ENCODE assay signal across 15 mouse cellular contexts in the genomic region with DNA sequence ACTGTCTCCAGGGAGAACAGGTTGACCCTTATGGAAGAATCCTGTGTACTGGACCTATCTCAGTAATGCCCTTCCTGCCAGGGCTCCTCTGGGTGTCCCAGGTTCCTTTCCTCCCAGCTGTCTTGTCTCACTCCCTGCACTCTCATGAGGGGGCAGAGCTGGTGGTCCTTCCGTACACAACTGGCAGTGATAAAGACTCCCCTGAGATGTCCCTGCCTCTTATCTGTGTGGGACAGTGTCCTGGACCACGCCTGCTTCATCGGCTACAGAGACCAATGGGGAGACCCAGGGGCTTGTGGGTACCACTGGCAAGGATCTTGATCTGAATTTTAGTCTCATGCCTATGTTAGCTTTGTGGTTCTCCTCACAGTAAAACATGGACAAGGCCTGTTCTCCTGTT. TPM values are rescaled to one million over a fixed set of nuclear protein-coding genes. Genes with fewer than 3 reads are reported as not detected.
DNase-seq lines count a peak whose midpoint lies in the region; ATAC-seq and TF ChIP-seq lines count a peak whose summit lies in the region.
"Had no signal": no experiment of that assay in that cellular context is flagged by ENCODE, and none has a peak within 500 bp of the region (broad histone marks: within the 10 kb centered on the region; RNA-seq: fewer than 3 reads in every experiment).

No protein-coding gene starts in this region.

- H3K9ac ChIP-seq in midbrain, embryonic 13.5 days (replicated peaks): no peak overlapping the region
- no peak overlapping the region for H3K9ac ChIP-seq in midbrain, embryonic 14.5 days (replicated peaks; ENCODE audit: low read length)
- H3K9ac ChIP-seq in liver, embryonic 12.5 days: peak overlapping the region; percentile 60
- H3K9ac ChIP-seq: neural tube, embryonic 13.5 days had no signal

- intact Hi-C loops in gastrocnemius, adult 2 months (cut with DNase I): loop anchor here (5.0 kb wide), 1 partner anchor 34 kb away; no protein-coding TSS in a partner anchor
- intact Hi-C loops in gastrocnemius, postnatal 14 days (cut with DNase I; ENCODE audit: low total_unique reads): no loop called here

- H3K4me3 ChIP-seq in gastrocnemius, adult 2 months: no peak overlapping the region
- no peak overlapping the region for H3K4me3 ChIP-seq in midbrain, embryonic 13.5 days (replicated peaks)
- H3K4me3 ChIP-seq in midbrain, embryonic 14.5 days (replicated peaks; ENCODE audit: low read depth, low read length): no peak overlapping the region
- peak overlapping the region; percentile 40 for H3K4me3 ChIP-seq in liver, embryonic 12.5 days
- H3K4me3 ChIP-seq in kidney, adult 2 months (ENCODE audit: insufficient read depth, low read depth, low read length): no peak overlapping the region
- H3K4me3 ChIP-seq: neural tube, embryonic 13.5 days had no signal

- no peaks in the 10 kb centered on the region for H3K27me3 ChIP-seq in midbrain, embryonic 13.5 days
- no peaks in the 10 kb centered on the region for H3K27me3 ChIP-seq in midbrain, embryonic 14.5 days (ENCODE audit: control insufficient read depth, insufficient read depth, low read length)
- no peaks in the 10 kb centered on the region for H3K27me3 ChIP-seq in liver, embryonic 12.5 days (replicated peaks)
- no peaks in the 10 kb centered on the region for H3K27me3 ChIP-seq in kidney, adult 2 months (replicated peaks; ENCODE audit: control insufficient read depth, insufficient read depth, low read length)
- H3K27me3 ChIP-seq: neural tube, embryonic 13.5 days had no signal

- peak overlapping the region; percentile 89 for H3K27ac ChIP-seq in gastrocnemius, adult 2 months
- peak overlapping the region; percentile 21; the same call in 1 of the 2 replicates for H3K27ac ChIP-seq in midbrain, embryonic 13.5 days
- H3K27ac ChIP-seq in midbrain, embryonic 14.5 days (replicated peaks; ENCODE audit: low read depth, low read length): no peak overlapping the region
- H3K27ac ChIP-seq in liver, embryonic 12.5 days: peak overlapping the region; percentile 85
- H3K27ac ChIP-seq in kidney, adult 2 months (ENCODE audit: insufficient read depth, low read depth, low read length): no peak overlapping the region
- H3K27ac ChIP-seq: neural tube, embryonic 13.5 days had no signal

- no peak for ATAC-seq in midbrain, embryonic 13.5 days
- no peak for ATAC-seq in midbrain, embryonic 14.5 days (ENCODE audit: low FRiP score, low TSS enrichment)
- ATAC-seq in liver, embryonic 12.5 days: peak; percentile 95

- H3K4me1 ChIP-seq in midbrain, embryonic 13.5 days (replicated peaks): peaks cover 92% of the 10 kb centered on the region
- H3K4me1 ChIP-seq in midbrain, embryonic 14.5 days (ENCODE audit: control insufficient read depth, insufficient read depth, low read length): peaks cover 27% of the 10 kb centered on the region
- peaks cover 88% of the 10 kb centered on the region for H3K4me1 ChIP-seq in liver, embryonic 12.5 days
- H3K4me1 ChIP-seq in kidney, adult 2 months (ENCODE audit: control insufficient read depth, insufficient read depth, low read length): no peaks in the 10 kb centered on the region

- TF ChIP-seq POLR2A in kidney, adult 2 months (IDR thresholded peaks at IDR 0.05; ENCODE audit: low read depth, low read length): no peak

- peaks cover 90% of the 10 kb centered on the region for H3K36me3 ChIP-seq in midbrain, embryonic 13.5 days
- peaks cover 89% of the 10 kb centered on the region for H3K36me3 ChIP-seq in midbrain, embryonic 14.5 days (ENCODE audit: control insufficient read depth, insufficient read depth, low read length)
- peaks cover 100% of the 10 kb centered on the region for H3K36me3 ChIP-seq in liver, embryonic 12.5 days
- no peaks in the 10 kb centered on the region for H3K36me3 ChIP-seq in kidney, adult 2 months (ENCODE audit: control insufficient read depth, insufficient read depth, low read length)

- WGBS in midbrain, embryonic 13.5 days: 69% methylated on average over 3 of the region's 3 CpGs
- WGBS in midbrain, embryonic 14.5 days: 63% methylated on average over 3 of the region's 3 CpGs
- WGBS in liver, embryonic 12.5 days (ENCODE audit: insufficient replicate concordance): 18% methylated on average over 3 of the region's 3 CpGs
- 92% methylated on average over 3 of the region's 3 CpGs for WGBS in kidney, adult 2 months

- no peaks in the 10 kb centered on the region for H3K9me3 ChIP-seq in midbrain, embryonic 13.5 days
- H3K9me3 ChIP-seq in midbrain, embryonic 14.5 days (ENCODE audit: control insufficient read depth, low read length): no peaks in the 10 kb centered on the region
- H3K9me3 ChIP-seq in liver, embryonic 12.5 days (replicated peaks): no peaks in the 10 kb centered on the region
- H3K9me3 ChIP-seq: neural tube, embryonic 13.5 days had no signal

- H3K4me2 ChIP-seq in midbrain, embryonic 13.5 days (replicated peaks): no peak overlapping the region
- H3K4me2 ChIP-seq in midbrain, embryonic 14.5 days (ENCODE audit: low read length): no peak overlapping the region
- H3K4me2 ChIP-seq in liver, embryonic 12.5 days: peak overlapping the region; percentile 66
- H3K4me2 ChIP-seq: neural tube, embryonic 13.5 days had no signal

- DNase-seq in gastrocnemius, adult 2 months: no peak
- DNase-seq in gastrocnemius, postnatal 14 days: no peak
- DNase-seq in midbrain, embryonic 14.5 days: no peak
- DNase-seq in yolk sac, embryonic 10.5 days (ENCODE audit: low spot score): peak; percentile 44
- DNase-seq in kidney, adult 2 months: no peak
- DNase-seq in urinary bladder, postnatal 4 days (ENCODE audit: low spot score in 2 of 2): no peak
- DNase-seq: adrenal gland, postnatal 36 days; cerebellum, adult 18-20 months; kidney, adult 11 months; lung, adult 18-20 months; right cerebral cortex, adult 18-20 months; thymus, postnatal 4 days had no signal

- TF ChIP-seq CTCF in gastrocnemius, adult 2 months (IDR thresholded peaks at IDR 0.05): no peak
- TF ChIP-seq CTCF in kidney, adult 2 months (conservative IDR thresholded peaks at IDR 0.05; ENCODE audit: insufficient read depth, insufficient read length, low read depth, low read length): no peak

RNA-seq across cellular contexts. Expression of a gene that starts 12.4 kb away (rescaled TPM):
- 10 to 100 TPM; 23.7 to 30.0 TPM for total RNA-seq in gastrocnemius, adult 2 months (2021)
- total RNA-seq in gastrocnemius, postnatal 14 days (2021): 10 to 100 TPM; 23.4 to 27.9 TPM
- 192 and 229 TPM in 2 replicates for polyA plus RNA-seq in midbrain, embryonic 13.5 days (2015; fragmentation: Nextera tagmentation; extraction: Ambion mirVana)
- polyA plus RNA-seq in midbrain, embryonic 14.5 days (2014; fragmentation: Nextera tagmentation; extraction: Ambion mirVana): 147 and 187 TPM in 2 replicates
- 98.6 and 118 TPM in 2 replicates for polyA plus RNA-seq in liver, embryonic 12.5 days (2016; fragmentation: Nextera tagmentation; extraction: Ambion mirVana)
- 44.6 and 48.6 TPM in 2 replicates for polyA plus RNA-seq in kidney, adult 2 months (2012; rRNA removed)

Comparison
In these comparisons a context has a peak if more than half of its experiments do, and no peak if none do; other contexts are left out.
1. H3K27ac ChIP-seq: peak in gastrocnemius, adult 2 months (single experiment), midbrain, embryonic 13.5 days (single experiment) and liver, embryonic 12.5 days (single experiment); none in midbrain, embryonic 14.5 days (single experiment) and kidney, adult 2 months (single experiment).